Mouse (Mus musculus) neural tube, embryonic 15.5 days (tissue): ENCODE results near the gene Pxmp4. TPM values are rescaled to one million over a fixed set of nuclear protein-coding genes. Genes with fewer than 3 reads are reported as not detected.

Experiments
- ATAC-seq: fragments of 200-750 bp; cut with Nextera tagmentation; 2 replicates; pipeline ENCODE4 v1.8.0; 2017; ENCODE audit warnings: mild to moderate bottlenecking, moderate TSS enrichment, moderate library complexity; ENCODE audit not compliant: low FRiP score
- H3K27ac ChIP-seq: fragments of 300-500 bp; sonication (generic); replicated peaks from 2 replicates; pipeline ENCODE4 v1.5.1; 2015; ENCODE audit warnings: mild to moderate bottlenecking, inconsistent platforms
- H3K27me3 ChIP-seq: fragments of 300-500 bp; sonication (generic); replicated peaks from 2 replicates; pipeline ENCODE4 v1.6.1; 2015; ENCODE audit warnings: inconsistent platforms
- H3K36me3 ChIP-seq: fragments of 300-500 bp; sonication (generic); 2 replicates; pipeline ENCODE4 v1.6.1; 2015; ENCODE audit warnings: inconsistent platforms
- H3K4me1 ChIP-seq: fragments of 300-500 bp; sonication (generic); 2 replicates; pipeline ENCODE4 v1.6.1; 2015; ENCODE audit warnings: inconsistent platforms
- H3K4me2 ChIP-seq: fragments of 300-500 bp; sonication (generic); 2 replicates; pipeline ENCODE4 v1.6.1; 2015; ENCODE audit warnings: inconsistent platforms, mild to moderate bottlenecking, moderate library complexity
- H3K4me3 ChIP-seq: fragments of 300-500 bp; sonication (generic); replicated peaks from 2 replicates; pipeline ENCODE4 v1.5.1; 2015; ENCODE audit warnings: mild to moderate bottlenecking, inconsistent platforms
- H3K9ac ChIP-seq: fragments of 300-500 bp; sonication (generic); replicated peaks from 2 replicates; pipeline ENCODE4 v1.6.1; 2015; ENCODE audit warnings: mild to moderate bottlenecking, inconsistent platforms
- H3K9me3 ChIP-seq: fragments of 300-500 bp; sonication (generic); replicated peaks from 2 replicates; pipeline ENCODE4 v1.6.1; 2016; ENCODE audit warnings: inconsistent platforms
- WGBS: fragments of 180-500 bp; shearing (Covaris S2); methylation state at CpG from one replicate; pipeline ENCODE4 v1.1.7; 2015; ENCODE audit warnings: mixed read lengths; 5-methylcytosine and 5-hydroxymethylcytosine counted together
- polyA plus RNA-seq: library from polyadenylated mRNA; unstranded; fragments of >200 nt; fragmentation: Nextera tagmentation; extraction: Ambion mirVana; gene quantifications from 2 replicates; pipeline ENCODE4 v1.2.1, GENCODE M21; 2015

Gene Pxmp4
- polyA plus RNA-seq, 1 experiment from 2014 or later = 18.1 TPM

DNA sequence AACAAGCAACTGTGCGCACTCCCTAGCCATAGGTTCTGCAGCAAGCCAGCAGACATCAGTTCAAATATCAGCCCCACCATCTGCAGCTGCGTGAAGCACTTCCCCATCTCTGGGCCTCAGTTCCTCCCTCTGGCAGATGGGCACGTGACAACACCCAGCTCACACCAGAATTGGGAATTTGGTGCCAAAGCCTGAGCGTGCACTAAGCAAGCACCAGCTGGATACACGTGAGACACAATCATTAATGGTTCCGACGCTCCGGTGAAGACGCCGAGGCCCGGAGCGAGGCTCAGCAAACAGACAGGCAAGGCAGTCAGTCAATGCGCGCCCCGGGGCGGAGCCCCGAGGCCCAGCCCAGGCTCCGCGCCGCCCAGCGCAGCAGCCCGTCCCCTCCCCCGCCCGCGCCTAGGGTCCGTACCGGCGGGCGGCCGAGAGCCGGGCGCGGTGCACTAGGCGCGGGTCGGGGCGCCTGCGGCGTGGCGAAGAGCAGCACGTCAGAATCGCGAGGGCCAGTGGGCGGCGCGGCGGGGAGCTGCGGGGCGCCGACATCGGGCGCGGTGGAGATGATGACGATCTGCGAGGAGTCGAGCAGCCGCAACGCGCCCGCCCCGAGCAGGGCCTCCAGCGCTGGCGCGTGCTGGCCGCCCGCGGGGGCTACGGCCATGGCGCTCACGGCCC is 34.3 kb downstream of the Pxmp4 start:
- H3K4me1 ChIP-seq = peaks cover 26% of the 10 kb centered on the region
- peak overlapping the region; percentile 74 for H3K4me3 ChIP-seq
- peak; percentile 59 for ATAC-seq
- no peaks in the 10 kb centered on the region for H3K36me3 ChIP-seq
- peak overlapping the region; percentile 50 for H3K9ac ChIP-seq
- under 1% methylated on average over 60 of the region's 70 CpGs for WGBS
- H3K4me2 ChIP-seq = peak overlapping the region; percentile 99
- H3K9me3 ChIP-seq = no peaks in the 10 kb centered on the region
- no peaks in the 10 kb centered on the region for H3K27me3 ChIP-seq
- H3K27ac ChIP-seq = peak overlapping the region; percentile 46; the same call in 1 of the 2 replicates

DNA sequence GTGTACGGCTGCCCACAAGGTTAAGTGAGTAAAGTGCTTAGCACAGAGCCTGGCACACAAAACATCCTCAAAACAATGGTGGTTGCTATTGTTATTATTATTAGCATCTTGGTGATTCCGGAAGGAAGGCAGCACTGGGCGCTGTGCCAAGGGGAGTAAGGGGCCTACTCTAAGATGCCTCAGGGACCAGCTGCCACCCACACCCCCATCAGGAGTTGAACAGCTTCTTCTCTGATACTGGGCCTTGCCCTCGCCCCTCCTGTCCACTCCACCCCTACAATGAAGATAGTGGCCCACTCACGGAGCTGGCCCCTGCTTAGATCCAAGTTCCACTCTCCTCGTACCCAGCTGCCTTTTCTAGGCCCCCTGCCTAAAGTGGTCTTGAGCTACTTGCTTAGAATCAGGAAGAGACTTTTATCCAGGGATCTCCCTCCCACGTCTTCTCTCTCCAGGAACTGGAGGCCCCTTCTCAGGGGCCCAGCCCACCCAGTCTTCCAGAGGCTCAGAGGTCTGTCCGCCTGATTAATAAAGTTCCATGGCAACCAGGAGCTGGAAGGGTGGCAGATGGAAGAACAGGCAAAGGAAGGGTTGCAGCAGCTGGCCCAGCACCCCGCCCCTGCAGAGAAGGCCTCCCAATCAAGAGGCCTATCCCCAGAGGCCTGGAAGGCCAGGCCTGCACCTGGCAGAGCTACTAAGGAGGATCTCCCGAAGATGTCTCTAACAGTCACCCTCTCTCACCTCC is 35.0 kb downstream of the Pxmp4 start:
- Histone ChIP-seq H3K9me3 (no peaks in the 10 kb centered on the region), H3K27me3 (no peaks in the 10 kb centered on the region), H3K4me1 (peaks cover 26% of the 10 kb centered on the region), H3K4me2 (peak overlapping the region; percentile 99), H3K9ac (0 out of 2 replicates have a peak overlapping the region, but pooled peaks have one; percentile 50), H3K27ac (peak overlapping the region; percentile 46; the same call in 1 of the 2 replicates), H3K4me3 (peak overlapping the region; percentile 74), H3K36me3 (no peaks in the 10 kb centered on the region)
- no peak for ATAC-seq
- WGBS = 8% methylated on average over 10 of the region's 10 CpGs

DNA sequence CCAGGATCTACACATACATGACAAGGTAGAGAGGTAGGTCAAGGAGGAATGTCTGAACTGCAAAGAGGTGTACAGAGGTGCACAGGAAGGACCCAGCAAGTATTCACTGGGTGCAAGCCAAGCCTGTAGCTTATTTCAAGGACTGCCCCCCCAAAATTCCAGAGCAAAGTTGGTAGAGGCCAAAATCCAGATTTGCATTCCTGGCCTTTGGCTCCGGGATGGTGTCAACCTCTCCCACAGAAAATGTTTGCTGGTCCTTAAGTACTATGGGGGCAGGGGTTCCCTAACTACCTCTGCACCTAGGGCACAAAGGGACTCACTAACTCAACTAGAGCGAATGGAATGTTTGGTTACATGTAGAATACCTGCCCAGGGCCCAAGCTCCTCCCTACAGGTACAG is 35.7 kb downstream of the Pxmp4 start:
- no peaks in the 10 kb centered on the region for H3K27me3 ChIP-seq
- no peak overlapping the region for H3K9ac ChIP-seq
- no peaks in the 10 kb centered on the region for H3K36me3 ChIP-seq
- WGBS = 80% methylated on average over 2 of the region's 2 CpGs
- H3K9me3 ChIP-seq = no peaks in the 10 kb centered on the region
- H3K27ac ChIP-seq = no peak overlapping the region
- peak overlapping the region; percentile 99 for H3K4me2 ChIP-seq
- H3K4me3 ChIP-seq = 0 out of 2 replicates have a peak overlapping the region, but pooled peaks have one; percentile 74
- ATAC-seq = no peak
- H3K4me1 ChIP-seq = peaks cover 26% of the 10 kb centered on the region

DNA sequence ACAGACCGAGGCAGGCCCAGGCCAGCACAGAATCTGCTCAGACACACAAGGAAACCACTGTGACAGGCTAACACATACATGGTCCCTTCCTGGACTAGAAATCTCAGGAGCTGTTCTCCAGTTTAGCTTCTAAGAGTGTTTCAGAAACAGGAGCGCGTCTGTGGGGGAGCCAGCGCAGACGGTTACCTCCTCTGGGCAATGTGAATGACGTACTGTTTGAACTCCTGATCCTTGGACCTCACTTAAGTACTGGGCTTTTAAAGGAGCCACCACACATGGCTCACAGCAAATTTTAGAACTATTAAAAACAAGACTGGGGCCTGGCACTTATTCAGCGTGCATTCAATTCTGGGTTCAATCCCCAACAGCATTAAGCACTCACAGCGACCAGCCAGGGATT is 36.9 kb downstream of the Pxmp4 start:
- Histone ChIP-seq H3K4me1 (peaks cover 26% of the 10 kb centered on the region), H3K27me3 (no peaks in the 10 kb centered on the region), H3K36me3 (no peaks in the 10 kb centered on the region), H3K4me2 (no peak overlapping the region), H3K9ac (no peak overlapping the region), H3K4me3 (no peak overlapping the region), H3K27ac (no peak overlapping the region), H3K9me3 (no peaks in the 10 kb centered on the region)
- ATAC-seq = no peak
- 37% methylated on average over 8 of the region's 8 CpGs for WGBS

- H3K4me3 ChIP-seq = no peak overlapping the region
- no peak overlapping the region for H3K27ac ChIP-seq
- H3K9ac ChIP-seq = peak overlapping the region; percentile 26; the same call in 1 of the 2 replicates
- 65% methylated on average over 3 of the region's 3 CpGs for WGBS
- no peaks in the 10 kb centered on the region for H3K36me3 ChIP-seq
- no peaks in the 10 kb centered on the region for H3K27me3 ChIP-seq
- no peaks in the 10 kb centered on the region for H3K9me3 ChIP-seq
- no peak for ATAC-seq
- H3K4me2 ChIP-seq = no peak overlapping the region
- H3K4me1 ChIP-seq = peaks cover 21% of the 10 kb centered on the region
These were observed 37.9 kb downstream of the Pxmp4 start for GRCm38 (mm10) chr2:154565562-154565961.

- no peaks in the 10 kb centered on the region for H3K27me3 ChIP-seq
- no peak overlapping the region for H3K27ac ChIP-seq
- no peak overlapping the region for H3K9ac ChIP-seq
- no peaks in the 10 kb centered on the region for H3K9me3 ChIP-seq
- H3K4me2 ChIP-seq = no peak overlapping the region
- H3K4me3 ChIP-seq = no peak overlapping the region
- ATAC-seq = no peak
- peaks cover 19% of the 10 kb centered on the region for H3K4me1 ChIP-seq
- WGBS = 93% methylated on average over 22 of the region's 22 CpGs
- H3K36me3 ChIP-seq = no peaks in the 10 kb centered on the region
These were observed 39.8 kb downstream of the Pxmp4 start for GRCm38 (mm10) chr2:154563612-154564170.

- ATAC-seq = peak; percentile 77
- Histone ChIP-seq H3K9me3 (no peaks in the 10 kb centered on the region), H3K9ac (peak within 1 kb of the TSS; percentile 53), H3K36me3 (no peaks in the 10 kb centered on the region), H3K27ac (no peak within 1 kb of the TSS), H3K27me3 (no peaks in the 10 kb centered on the region), H3K4me1 (peaks cover 28% of the 10 kb centered on the region), H3K4me3 (peak within 1 kb of the TSS; percentile 48), H3K4me2 (peak within 1 kb of the TSS; percentile 84)
- 3% methylated on average over 32 of the region's 34 CpGs for WGBS
These were observed 45.1 kb downstream of the Pxmp4 start, which contains the start of gene Necab3 for GRCm38 (mm10) chr2:154558264-154559039. TSS of gene Necab3 (minus strand) at chr2:154558890.

GRCm38 (mm10) chr2:154557184-154557832 is 46.2 kb downstream of the Pxmp4 start:
- Histone ChIP-seq H3K36me3 (no peaks in the 10 kb centered on the region), H3K4me1 (peaks cover 34% of the 10 kb centered on the region), H3K9ac (no peak overlapping the region), H3K4me2 (peak overlapping the region; percentile 84), H3K4me3 (no peak overlapping the region), H3K9me3 (no peaks in the 10 kb centered on the region), H3K27me3 (no peaks in the 10 kb centered on the region), H3K27ac (no peak overlapping the region)
- no peak for ATAC-seq
- 57% methylated on average over 5 of the region's 5 CpGs for WGBS

- H3K27ac ChIP-seq = no peak overlapping the region
- WGBS = 79% methylated on average over 6 of the region's 6 CpGs
- H3K36me3 ChIP-seq = no peaks in the 10 kb centered on the region
- H3K9me3 ChIP-seq = no peaks in the 10 kb centered on the region
- no peak for ATAC-seq
- no peak overlapping the region for H3K4me3 ChIP-seq
- H3K4me2 ChIP-seq = no peak overlapping the region
- no peak overlapping the region for H3K9ac ChIP-seq
- peaks cover 43% of the 10 kb centered on the region for H3K4me1 ChIP-seq
- H3K27me3 ChIP-seq = peaks cover 11% of the 10 kb centered on the region
These were observed 48.3 kb downstream of the Pxmp4 start for GRCm38 (mm10) chr2:154555235-154555634.

- WGBS = 21% methylated on average over 27 of the region's 27 CpGs
- peaks cover 35% of the 10 kb centered on the region for H3K4me1 ChIP-seq
- H3K36me3 ChIP-seq = no peaks in the 10 kb centered on the region
- 0 out of 2 replicates have a peak overlapping the region, but pooled peaks have one; percentile 2 for H3K4me3 ChIP-seq
- H3K27ac ChIP-seq = no peak overlapping the region; the same call in 1 of the 2 replicates
- H3K9ac ChIP-seq = 0 out of 2 replicates have a peak overlapping the region, but pooled peaks have one; percentile 18
- H3K27me3 ChIP-seq = peaks cover 13% of the 10 kb centered on the region
- H3K9me3 ChIP-seq = no peaks in the 10 kb centered on the region
- ATAC-seq = peak; percentile 32; the same call in 1 of the 2 replicates
- peak overlapping the region; percentile 47 for H3K4me2 ChIP-seq
These were observed 51.0 kb downstream of the Pxmp4 start for GRCm38 (mm10) chr2:154552424-154552907.
